Mouse (Mus musculus) cerebellum, adult (tissue): ENCODE data around the gene Wnt3a.
A peak's percentile ranks its signal among the peaks of the same experiment; 100 is the strongest.

Experiments
- ATAC-seq: cut with Nextera tagmentation; 2 replicates; pipeline ENCODE4 v1.9.2; 2017; ENCODE audit warnings: mild to moderate bottlenecking, moderate library complexity, mixed read lengths; ENCODE audit not compliant: insufficient number of reproducible peaks, low FRiP score, low TSS enrichment

The Wnt3a gene

DNA sequence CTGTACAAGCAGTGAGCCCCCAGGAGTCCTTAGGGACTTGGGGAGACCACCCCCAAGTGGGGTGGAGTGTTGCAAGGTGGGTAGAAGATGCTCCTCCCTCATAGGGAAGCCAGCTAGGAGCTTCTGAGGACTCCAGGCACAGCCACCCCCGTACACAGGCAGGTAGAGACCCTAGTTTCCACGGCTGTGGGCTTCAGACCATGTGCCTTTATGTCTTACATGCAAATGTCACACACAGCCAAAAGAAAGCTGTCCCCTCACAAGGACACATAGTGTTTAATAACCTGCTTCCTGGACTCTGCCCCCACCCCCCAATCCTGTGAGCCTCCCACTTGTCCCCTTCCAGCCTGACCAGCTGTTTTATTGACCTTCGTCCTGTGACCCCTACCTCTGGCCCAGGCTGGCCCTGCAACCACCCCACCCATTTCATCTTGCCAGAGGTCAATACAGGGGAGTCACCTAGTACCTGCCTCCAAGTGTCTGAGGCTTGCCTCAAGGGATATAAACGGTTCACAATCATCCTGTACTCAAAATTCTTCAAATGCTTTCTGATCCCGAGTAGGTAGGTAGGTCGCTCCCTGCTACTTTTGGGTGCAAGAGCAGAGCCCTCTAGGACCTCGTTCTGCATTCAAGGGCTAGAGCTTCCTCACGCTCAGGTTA, 25.3 kb downstream of the Wnt3a start:
- ATAC-seq = no peak

DNA sequence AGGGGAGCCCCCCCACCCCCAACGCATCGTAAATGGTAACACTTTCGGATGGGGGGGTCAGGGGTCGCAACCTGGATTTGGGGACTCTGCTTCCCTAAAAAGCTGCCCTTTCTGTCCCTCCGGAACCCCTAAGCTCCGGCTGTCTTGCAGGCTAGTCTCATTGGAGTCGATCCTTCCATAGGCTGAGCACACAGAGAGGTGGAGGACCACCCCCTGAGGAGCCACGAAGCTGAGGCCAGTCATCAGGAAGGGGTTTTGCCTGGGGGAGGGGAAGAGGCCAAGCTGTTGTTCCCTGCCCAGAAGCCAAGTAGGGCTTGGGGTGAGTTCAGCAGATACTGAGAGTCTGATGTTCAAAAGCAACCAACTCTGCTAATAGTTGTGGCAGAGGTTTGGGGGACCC, 26.0 kb downstream of the Wnt3a start:
- no peak for ATAC-seq

DNA sequence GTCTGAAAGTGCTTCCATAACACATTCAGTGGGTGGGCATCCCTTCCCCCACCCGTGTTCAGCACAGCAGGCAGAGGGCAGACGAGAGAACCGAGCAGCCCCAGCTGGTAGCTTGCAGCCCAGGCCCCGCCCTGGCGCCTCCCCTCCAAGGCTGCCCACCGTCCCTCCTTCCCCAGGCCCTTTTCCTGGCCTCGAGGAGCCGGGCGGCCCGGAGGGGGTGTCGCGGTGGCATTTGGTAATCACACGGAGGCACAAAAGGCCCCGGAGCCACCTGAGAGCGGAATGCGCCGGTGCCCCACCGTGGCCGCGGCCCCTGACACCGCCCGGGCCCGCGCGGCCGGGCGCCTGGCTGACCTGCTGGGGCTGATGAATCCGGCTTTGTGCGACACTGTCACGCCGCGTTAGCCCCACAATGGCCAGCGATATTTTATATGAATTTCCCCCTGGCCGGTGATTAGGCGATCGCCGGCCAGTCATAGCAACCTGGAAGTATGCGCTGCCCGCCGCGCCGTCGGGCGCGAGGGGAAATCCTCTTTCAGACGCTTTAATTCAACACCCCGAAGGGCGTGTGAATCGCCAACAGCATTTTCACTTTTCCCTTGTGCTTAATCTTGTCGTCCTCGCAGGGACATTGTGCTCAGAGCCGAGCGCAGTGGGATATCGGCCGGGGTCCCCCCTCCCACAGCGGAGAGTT, 26.5 kb downstream of the Wnt3a start:
- no peak for ATAC-seq

DNA sequence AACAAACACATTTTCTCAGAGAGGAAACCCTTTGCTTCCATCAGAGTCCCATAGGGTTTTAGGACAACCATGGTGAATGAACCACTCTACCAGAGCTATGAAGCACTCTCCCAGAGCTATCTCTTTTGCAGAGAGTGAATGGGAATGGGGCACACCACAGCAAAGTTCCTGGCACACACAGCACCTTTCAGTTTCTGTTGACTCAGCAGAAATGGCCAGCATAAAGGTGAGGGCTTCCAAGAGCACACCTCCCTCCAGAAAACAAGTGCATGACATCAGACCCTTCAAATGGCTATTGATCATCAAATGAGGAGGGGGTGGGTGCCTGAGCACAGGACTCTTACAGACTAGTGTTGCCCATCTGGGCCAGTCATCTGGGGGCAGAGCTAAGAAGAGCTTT, 28.2 kb downstream of the Wnt3a start:
- no peak for ATAC-seq

DNA sequence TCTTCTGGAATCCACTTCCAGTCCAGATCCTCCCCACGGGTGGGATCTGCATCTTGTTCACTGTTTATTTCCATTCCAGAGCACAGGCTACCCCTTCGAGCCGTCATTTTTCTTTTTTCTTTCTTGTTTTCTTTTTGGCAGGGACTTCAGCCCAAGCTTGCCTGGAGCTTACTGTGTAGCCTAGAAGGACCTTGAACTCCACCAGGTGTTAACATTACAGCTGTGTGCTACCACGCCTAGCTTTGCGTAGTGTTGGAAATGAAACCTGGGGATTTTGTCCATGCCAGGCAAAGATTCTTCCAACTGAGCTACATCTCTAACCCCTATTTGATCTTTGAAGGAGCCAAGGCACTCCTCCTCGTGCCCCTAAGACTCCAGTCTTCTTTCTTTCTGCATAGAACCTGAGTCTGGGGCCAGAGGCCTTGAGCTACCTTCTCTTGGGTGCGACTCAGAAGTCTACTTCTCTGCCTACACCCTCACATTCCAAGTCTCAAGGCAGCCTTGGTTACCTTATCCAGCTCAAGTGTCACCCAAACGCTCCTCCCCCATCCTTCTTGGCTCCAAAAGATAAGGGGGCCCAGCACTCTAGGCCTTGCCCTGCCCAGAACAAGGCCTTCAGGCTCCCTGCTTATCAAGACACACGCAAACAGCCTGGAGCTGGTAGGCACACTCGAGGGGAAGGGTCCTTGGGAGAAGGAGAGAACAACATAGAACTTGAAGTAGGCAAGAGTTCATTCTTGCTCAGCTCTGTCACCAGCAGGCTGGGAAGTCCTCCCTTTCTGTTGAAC, 29.7 kb downstream of the Wnt3a start:
- no peak for ATAC-seq

DNA sequence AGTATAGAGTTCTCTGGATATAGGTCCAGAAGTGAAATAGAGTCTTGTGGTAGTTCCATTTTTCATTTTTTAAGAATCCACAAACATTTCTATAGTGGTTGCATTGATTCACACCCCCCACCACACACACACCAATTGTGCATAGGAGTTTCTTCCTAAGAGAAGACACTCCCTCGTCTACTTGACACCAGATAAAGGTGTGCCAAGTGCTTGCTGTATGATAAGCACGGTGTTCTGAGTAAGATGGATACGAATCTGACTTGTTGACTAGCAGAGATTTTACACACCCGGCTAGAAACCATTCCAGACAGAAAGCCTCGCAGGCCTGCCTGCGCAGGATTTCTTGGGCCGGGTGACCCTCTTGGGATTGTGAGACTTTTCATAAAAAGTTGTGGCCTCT, 30.9 kb downstream of the Wnt3a start:
- ATAC-seq = no peak

DNA sequence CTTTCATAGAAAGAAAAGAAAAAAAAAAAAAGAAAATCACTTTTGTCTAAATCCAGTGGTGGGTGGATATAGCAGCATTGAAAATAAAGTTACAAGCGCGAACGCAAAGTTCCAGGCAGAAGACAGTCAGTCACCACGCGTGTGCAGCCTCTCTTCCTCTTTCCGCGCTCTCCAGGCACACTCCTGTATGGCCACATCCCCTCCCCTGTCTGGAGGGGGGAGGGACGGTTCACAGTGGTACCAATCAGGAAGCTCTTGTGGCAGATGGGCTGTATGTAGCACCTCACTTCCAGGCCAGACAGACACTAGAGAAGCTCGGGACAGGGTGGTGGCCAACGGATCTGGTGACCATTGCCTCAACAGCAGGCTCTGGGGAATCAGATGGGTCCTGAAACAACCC, 42.5 kb downstream of the Wnt3a start:
- ATAC-seq = no peak

DNA sequence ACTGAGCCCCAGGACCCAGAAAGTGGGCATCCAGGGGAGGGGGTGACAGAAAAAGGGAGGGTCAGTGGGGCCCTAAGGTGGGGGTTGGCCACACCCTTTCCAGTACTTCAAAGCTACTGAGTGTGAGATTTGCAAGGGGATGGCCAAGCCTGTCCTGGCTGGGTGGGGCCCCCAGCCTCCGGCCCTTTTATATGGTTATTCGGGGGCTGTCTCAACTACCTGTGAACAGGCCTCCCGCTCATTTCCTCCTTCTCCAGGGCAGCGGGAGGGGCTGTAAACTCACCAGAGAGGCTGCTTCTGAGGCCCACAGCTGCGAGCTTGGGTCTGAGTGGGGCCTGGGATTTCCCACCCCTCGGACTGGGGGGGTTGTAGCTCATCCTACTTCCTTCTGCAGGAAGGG, 46.7 kb downstream of the Wnt3a start:
- ATAC-seq = no peak

DNA sequence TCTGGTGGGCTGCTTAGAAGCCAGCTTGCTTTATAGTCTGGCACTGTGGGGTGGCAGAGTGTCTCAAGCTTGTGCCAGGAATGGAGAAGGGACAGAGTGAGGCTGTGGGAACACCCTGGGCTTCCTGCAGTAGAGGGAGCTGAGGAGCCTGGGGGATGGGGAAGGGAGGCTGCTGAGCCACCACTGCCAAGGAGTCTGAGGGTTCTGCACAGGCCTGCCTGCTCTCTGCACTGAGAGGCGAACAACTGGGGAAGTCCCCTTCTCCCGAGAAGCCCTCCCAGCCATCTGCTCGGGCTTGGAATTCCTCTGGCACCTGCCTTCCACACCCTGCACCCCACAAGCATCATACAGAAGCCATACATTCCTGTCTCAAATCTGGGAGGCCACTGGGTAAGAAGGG, 48.7 kb downstream of the Wnt3a start:
- no peak for ATAC-seq

DNA sequence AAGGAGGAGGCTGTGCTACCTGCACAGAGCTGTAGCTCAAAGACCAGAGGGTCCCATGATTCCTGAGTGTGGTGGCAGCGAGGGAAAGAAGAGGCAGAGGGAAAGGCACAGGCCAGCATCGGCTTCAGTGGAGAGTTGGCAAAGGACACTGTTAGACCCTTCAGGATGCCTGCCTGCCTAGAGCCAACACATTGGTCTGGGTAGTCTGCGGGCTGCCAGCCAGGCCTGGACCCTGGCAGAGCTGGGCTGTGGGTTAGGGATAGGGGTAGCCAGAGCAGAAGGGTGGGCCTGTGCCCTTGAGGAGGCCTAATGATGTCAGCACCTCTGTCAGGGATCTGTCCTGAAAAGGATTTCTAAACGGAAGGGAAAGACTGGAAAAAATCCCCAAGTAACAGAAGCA, 50.8 kb downstream of the Wnt3a start:
- ATAC-seq = no peak

DNA sequence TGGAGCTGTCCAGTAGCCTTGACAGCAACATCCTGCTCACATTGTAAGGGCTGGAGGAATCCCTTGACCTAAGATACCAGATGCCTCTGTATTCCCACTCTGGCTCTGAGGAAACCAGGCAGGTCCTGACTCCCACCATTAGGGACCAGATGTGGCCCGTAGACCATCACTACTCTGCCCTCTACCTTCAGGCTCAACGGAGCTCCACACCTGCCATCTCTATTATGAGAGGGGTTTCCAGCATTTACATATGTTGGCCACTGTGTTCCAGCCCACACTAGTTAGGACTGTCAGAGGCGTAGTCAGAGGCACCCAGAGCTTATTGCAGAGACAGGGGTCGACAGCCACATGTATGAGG, 51.1 kb downstream of the Wnt3a start:
- ATAC-seq = no peak

DNA sequence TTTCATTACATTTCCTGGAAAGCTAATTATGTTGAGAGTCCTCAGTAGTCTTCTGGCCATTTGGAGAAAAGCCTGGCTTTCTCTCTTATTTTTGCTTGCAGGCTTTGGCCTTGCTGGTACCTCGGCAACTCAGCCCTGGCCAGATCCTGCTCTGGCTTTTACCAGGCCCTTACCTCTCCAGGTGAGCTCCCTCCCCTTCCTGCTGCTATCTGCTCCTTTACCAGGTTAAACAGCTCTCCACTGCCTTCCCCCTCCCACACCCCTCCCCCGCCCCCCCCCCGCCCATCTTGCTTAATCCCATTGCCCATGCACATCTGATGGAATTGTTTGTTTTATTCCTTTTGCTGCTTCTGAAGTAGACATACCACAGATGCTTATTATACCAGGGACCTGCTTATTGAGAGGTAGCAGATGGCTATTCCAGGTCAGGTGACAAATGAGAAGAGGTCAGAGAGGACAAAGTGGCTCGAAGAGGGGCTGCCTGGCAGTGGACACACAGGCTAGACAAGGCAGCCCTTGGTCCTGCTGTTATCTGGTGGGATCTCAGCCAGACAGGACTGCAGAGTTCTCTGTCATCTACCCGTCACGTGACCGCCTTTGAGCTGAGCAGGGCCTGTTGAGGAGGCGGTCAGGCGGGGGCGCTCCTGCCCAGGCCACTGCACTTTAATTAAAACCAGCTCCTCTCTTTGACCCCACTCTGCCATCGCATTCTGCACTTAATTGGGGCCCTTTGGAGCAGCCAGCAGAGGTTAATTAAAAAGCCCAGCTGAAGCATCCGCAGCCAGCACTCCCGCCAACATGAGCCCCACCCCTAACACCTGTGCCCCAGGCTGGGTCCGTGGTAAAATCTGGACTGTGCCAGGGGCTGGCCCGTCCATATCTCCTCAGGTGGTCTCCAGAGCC, 51.8 kb downstream of the Wnt3a start:
- peak; percentile 66; the same call in 1 of the 2 replicates for ATAC-seq

DNA sequence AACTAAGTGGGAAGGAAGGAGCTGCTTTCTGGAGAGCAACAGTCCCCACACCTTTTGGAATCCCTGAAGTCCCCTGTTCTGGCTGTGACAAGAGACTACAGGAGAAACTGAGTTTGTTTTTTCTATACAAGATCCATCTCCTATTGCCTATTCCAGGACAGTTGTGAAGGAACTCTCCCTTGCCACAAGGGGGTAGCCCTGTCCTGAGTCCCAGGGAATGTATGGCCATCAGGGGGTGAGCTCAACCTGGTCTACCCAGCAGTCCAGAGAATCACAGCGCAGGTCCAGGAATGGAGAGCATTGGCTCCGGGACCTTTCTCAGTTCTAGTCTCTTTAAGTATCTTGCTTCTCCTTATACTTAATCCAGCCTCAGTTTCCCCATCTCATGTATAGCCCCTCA, 57.8 kb downstream of the Wnt3a start:
- no peak for ATAC-seq

DNA sequence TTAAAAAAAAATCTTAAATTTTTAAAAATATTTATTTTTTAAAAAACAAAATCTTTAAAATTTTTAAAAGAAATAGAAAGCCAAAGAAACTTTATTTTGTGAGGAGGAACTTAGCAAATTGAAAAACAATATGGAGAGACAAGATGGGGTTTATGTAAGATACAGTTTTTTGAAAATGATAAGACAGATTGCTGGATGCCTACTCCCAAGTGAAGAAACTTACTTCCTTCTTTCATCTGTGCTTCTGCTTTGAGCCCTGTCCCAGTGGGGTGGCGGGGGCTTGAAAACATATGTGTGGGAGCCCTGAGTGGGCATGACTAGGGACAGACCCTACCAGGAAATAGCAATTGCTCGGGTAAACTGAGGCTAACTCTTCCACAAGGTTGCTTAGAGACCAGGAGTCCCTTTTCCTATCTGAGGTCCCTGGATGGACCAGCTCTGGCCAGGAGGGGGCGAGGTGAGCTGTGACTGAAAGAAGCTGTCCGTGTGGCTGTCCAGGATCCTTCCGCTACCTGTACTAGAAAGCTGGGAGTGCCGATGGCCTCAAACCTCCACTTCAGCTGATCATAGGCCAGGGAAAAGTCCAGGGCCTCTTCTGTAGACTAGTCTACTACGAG, 60.3 kb downstream of the Wnt3a start:
- ATAC-seq = no peak

DNA sequence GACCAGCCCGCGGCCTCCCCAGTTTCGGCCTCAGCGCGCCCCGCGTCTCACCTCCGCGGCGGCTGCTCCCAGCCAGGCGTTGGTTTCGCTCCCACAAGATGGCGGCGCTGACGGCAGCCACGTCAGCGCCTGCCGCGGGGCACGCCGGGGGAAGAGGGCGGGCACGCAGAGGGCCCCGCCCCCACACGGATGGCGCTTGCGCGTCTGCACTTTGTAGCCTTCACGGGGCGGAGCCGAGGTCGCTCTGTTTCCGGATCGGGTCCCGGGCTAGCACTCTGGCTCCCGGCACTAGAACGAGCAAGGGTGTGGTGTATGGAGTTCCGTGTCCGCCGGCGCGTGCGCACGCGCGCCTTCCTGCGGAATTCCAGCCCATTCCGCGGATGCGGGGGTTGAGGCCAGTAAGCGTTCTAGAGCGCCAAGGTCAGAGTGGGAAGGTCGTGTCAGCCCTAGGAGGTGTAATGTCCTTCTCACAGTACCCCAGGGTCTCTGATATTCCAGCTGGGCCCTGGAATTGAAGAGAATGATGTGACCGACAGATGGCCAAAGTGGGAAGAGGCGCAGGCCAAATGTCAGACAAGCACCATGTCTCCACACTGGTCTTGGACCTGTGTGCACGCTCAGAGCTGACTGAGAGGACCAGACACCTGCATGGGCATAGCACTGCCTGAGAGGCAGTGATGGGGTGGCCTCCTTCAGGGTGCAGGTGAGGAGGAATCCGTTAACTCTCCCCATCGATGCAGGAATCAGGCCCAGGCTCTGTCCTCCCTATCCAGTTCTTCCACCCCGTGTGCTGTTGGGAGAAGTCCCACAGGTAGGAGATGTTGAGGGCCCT, 62.2 kb downstream of the Wnt3a start, which contains the start of gene Arf1:
Gene Arf1 (minus strand): TSS at position 149 of the 832 bp plus-strand sequence.
- peak; percentile 86 for ATAC-seq

DNA sequence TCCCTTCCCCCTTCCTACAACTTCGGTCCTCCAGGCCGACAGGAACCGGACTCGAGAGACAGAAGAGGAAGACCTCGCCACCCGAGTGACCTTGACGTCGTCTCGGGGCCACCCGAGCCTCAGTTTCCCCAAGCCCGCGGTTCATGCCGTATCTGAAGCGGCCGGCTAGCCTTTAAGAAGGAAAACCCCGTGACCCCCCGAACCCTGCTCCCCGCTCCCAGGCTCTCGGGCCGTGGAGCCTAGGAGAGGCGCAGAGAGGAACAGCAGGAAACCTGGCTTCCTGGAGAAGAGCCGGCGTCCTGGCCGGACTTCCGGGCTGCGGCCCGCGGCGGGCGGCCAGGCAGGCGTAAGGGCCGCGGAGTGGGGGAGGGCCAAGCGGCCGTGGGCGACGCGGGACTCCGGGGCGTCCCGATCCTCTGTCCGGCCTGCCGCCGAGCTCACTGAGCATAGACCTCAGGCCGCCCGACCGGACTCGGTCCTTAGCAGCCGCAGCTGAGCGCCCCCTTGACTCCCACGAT, 62.9 kb downstream of the Wnt3a start:
- ATAC-seq = peak; percentile 65

DNA sequence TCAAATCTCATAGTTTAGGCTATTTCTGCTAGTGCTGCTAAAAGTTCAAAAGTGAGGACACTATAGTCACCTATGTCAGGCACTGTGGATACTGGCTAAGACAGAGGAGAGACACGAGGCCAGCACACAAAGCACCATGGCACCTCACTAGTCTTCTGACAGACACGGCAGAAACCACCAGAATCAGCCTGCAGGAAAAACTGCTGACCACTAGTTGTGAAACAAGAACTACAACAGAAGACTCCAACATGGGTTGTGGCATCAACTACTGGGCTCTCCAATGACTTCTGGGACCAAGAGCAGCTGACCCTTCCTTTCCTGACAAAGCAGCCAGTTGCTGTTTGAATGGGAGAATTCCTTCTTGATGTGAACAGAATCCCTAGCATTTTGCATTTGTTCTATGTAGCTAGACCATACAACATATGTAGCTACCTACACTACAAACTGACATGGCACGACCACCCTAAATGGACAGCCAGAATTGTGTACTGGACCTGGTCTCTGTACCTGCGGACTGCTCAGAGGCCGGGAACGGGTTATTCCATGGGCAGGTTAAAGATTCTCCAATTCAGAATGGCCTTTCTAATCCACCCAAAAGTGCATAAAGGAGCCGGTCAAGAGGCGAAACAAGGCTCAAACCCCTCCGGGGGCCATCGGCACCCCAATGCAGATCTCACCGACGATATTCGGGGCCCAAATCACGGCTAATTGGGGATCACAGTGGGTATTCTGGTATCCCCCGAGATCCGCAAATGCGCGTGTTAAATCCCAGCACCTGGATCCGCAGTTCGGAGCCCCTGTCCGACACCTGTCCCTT, 63.6 kb downstream of the Wnt3a start:
- no peak for ATAC-seq

DNA sequence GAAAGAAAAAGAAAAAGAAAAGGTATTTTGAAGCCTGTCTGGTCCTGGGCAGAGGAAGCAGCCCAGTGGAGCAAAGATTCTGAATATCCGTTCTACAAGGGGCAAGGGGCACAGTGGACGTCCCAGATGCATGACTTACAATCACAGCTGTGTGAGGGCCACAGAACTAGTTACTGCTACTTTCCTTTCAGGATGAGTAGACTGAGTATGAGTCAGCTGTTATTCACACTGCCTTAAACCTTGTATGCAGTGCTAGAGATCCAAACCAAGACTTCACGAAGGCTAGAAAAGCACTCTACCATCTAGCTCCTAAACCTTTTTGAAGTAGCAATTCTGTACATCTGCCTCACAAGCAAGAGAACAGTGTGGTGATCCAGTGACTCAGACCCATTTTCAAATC, 64.3 kb downstream of the Wnt3a start:
- ATAC-seq = no peak
